Mouse (Mus musculus): ENCODE results near the gene Slc17a7. TPM values are rescaled to one million over a fixed set of nuclear protein-coding genes. Genes with fewer than 3 reads are reported as not detected.

The Slc17a7 gene
- polyA plus RNA-seq, 1 experiment from 2014 or later = 1.2 TPM

DNA sequence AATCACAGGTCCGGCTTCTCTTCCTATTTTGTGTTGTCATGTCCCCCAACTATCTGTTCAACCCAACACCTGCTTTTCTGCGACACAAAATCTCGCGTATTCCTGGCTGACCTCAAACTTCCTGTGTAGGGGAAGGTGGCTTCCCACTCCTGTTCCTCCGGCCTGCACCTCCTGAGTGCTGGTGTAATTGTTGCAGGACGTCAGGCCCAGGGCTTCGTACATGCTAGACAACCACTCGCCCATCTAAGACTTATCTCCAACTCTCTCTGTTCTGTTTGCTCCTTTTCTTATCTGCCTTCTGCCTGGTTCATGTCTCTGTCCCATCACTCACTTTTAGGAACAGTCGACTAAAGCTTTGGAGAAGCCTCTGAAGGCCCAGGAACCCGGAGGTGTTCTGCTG, 47.3 kb downstream of the Slc17a7 start:
- no peak for DNase-seq (ENCODE audit: extremely low spot score, low spot score)
- Histone ChIP-seq H3K27ac (no peak overlapping the region), H3K4me1 (peaks cover 26% of the 10 kb centered on the region), H3K9me3 (no peaks in the 10 kb centered on the region), H3K4me3 (no peak overlapping the region), H3K36me3 (replicated peaks) (no peaks in the 10 kb centered on the region), H3K27me3 (ENCODE audit: poor library complexity, severe bottlenecking) (peaks cover 57% of the 10 kb centered on the region)
- 80% methylated on average over 10 of the region's 10 CpGs for WGBS

DNA sequence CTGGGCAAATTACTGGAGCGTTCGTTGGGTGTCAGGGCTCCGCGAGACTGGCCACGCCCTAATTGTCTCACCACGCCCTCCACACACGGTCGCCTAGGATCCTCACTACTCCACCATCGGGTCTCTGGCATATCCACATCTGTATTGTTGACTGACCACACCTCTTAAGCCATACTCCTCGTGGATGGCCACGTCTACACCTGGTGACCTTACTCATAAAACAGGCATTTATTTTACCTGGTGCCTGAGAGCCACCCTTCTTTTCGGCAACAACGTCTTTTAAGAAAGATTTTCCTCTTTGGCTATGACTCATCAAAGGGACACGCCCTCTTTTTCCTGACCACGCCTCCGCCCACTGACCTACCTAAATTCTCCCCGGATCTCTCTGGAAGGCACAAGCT, 48.1 kb downstream of the Slc17a7 start, which contains the start of gene Dkkl1:
Dkkl1 (minus strand) TSS at position 297 of the 401 bp plus-strand sequence.
- no peak for DNase-seq (ENCODE audit: extremely low spot score, low spot score)

DNA sequence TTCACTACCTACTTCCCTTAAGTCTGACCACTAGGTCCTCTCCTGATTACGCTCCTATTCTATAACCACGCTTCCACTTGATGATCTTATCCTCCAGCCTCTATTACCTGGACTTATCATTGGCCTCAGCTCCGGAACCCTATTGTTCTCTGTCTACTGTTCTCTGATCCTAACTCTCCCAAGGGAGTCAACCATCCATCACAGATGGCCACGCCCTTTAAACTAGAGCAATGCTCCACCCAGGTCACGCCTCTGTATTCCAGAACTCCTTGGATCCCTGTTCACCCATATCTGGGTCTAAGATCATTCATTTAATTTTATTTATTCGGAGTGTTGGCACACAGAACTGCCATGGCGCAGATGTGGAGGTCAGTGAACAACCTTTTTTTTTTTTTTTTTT, 48.6 kb downstream of the Slc17a7 start:
- Histone ChIP-seq H3K9me3 (no peaks in the 10 kb centered on the region), H3K36me3 (replicated peaks) (peaks cover 6% of the 10 kb centered on the region), H3K27ac (no peak overlapping the region), H3K4me3 (no peak overlapping the region), H3K27me3 (ENCODE audit: poor library complexity, severe bottlenecking) (peaks cover 55% of the 10 kb centered on the region), H3K4me1 (peaks cover 36% of the 10 kb centered on the region)
- 79% methylated on average over 7 of the region's 7 CpGs for WGBS
- no peak for DNase-seq (ENCODE audit: extremely low spot score, low spot score)

More for the DNA sequence above, 48.1 kb downstream of the Slc17a7 start, which contains the start of gene Dkkl1:
- 7% methylated on average over 17 of the region's 17 CpGs for WGBS
- Histone ChIP-seq H3K36me3 (replicated peaks) (peaks cover under 1% of the 10 kb centered on the region), H3K4me1 (peaks cover 31% of the 10 kb centered on the region), H3K4me3 (peak within 1 kb of the TSS; percentile 21), H3K9me3 (no peaks in the 10 kb centered on the region), H3K27ac (no peak within 1 kb of the TSS), H3K27me3 (ENCODE audit: poor library complexity, severe bottlenecking) (peaks cover 55% of the 10 kb centered on the region)

DNA sequence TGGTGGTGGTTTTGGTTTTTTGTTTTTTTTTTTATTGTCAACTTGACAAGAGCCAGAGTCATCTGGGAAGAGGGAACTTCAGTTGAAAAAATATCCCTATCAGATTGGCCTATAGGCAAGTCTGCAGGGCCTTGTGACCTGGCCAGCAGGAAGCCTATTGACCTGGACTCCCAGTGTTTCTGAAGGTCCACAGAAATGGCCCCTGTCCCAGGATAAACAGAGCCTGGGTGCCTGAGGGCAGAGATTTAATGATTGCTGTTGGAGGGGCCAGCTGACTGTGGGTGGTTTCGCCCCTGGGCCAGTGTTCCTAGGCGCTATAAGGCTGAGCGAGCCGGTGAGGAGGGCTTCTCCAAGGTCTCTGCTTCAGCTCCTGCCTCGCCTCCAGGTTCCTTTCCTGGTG, 50.0 kb downstream of the Slc17a7 start:
- peaks cover 51% of the 10 kb centered on the region for H3K27me3 ChIP-seq (ENCODE audit: poor library complexity, severe bottlenecking)
- DNase-seq (ENCODE audit: extremely low spot score, low spot score) = no peak
- peaks cover 50% of the 10 kb centered on the region for H3K4me1 ChIP-seq

DNA sequence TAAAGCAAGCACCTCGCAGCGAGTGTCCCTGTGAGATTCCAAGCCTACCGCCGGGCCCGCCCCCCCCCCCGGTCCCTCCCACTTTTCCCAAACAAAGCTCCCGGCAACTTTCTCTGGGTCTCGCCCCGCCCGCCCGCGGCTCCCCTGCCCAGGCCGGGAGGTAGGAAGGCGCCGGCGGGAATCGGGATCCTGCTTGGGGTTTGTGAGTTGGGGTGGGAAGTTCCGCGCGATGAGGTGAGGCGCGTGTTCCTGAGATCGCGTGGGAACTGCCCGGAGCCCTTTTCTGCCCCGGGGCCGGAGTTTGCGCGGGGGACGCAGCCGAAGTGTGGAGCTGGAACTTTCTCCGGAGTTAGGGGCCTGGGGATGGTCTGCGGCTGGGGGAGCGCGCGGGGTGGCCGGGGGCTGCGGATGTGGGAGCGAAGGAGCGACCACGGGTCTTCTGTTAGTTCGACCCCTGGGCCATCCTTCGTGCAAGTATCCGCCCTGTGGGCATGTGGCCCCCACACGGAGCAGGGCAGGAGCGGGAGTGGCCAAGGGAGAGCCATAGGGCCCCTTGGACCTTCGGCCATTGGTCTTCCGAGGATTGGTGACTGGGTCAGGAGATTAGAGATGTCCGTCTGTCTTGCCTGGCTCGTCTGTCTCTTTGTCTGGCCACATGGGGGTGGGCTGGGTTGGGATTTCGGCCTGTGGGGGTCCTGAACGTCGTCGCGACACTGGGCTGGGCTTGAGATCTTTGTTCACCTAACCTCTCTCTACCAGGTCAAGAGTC, 52.1 kb downstream of the Slc17a7 start, which contains the start of gene Tead2:
Tead2 (plus strand) TSS at position 81 of the 769 bp plus-strand sequence.
- 1% methylated on average over 52 of the region's 55 CpGs for WGBS
- H3K36me3 ChIP-seq (replicated peaks) = peaks cover 41% of the 10 kb centered on the region
- DNase-seq (ENCODE audit: extremely low spot score, low spot score) = peak; percentile 83
- peak within 1 kb of the TSS; percentile 100 for H3K27ac ChIP-seq
- H3K27me3 ChIP-seq (ENCODE audit: poor library complexity, severe bottlenecking) = peaks cover 30% of the 10 kb centered on the region
- peak within 1 kb of the TSS; percentile 87 for H3K4me3 ChIP-seq
- H3K4me1 ChIP-seq = peaks cover 67% of the 10 kb centered on the region
- H3K9me3 ChIP-seq = no peaks in the 10 kb centered on the region; the same call in 1 of the 2 replicates

More for the DNA sequence above, 50.0 kb downstream of the Slc17a7 start:
- H3K27ac ChIP-seq = no peak overlapping the region
- no peak overlapping the region for H3K4me3 ChIP-seq
- WGBS = 60% methylated on average over 5 of the region's 5 CpGs
- H3K9me3 ChIP-seq = no peaks in the 10 kb centered on the region
- H3K36me3 ChIP-seq (replicated peaks) = peaks cover 19% of the 10 kb centered on the region

DNA sequence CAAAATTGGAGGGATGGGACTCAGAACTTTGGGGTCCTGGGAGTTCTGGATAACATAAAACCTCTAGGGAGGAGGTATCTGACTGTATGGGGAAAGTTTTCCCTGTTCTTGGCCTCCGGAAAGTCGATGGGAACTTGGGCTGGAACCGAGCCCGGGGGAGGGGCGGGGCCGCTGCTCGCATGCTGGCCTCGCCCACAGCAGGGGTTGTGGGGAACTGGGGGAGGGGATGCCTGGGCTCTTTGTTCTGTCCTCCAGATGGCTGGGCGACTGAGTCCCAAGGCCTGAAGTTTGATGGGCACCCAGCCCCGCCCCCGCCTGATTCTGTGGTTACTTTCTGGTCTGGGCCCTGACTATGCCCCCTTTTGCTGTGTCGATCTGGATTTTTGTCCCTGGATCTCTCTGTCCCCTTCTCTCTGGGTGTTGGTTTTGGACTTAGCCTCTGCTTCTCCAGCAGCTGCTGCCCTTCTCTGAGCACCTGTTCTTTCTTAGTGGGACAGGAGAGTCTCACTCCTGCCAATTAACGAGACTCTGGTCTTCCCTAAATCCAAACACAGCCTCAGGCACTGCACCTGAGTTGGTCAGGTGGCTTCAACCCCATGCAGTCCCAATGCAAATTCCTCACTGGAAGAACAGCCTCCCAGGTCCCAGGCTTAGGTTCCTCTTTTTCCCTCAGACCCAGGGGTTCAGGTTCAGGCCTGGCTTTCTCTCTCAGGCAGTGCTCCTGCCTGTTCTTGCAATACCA, 52.9 kb downstream of the Slc17a7 start:
- under 1% methylated on average over 13 of the region's 13 CpGs for WGBS
- peak; percentile 92 for DNase-seq (ENCODE audit: extremely low spot score, low spot score)

DNA sequence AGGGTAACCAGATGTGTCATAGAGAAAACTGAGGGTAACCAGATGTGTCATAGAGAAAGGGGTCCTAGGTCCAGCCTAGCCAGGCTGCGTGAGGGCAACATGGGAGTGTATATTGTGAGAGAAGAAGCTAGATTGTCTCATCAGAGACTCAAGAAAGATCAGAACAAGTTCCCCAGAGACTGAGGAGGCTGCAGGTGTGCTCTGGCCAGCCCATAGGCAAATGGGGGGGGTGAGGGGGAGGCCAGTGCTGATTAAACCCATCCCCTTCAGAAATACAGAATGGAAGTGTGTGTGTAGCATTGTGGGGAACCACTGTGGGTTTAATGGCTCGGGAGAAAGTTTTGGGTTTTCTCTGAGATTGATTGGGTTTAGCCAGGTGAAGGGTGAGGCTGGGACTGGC, 57.9 kb downstream of the Slc17a7 start:
- Histone ChIP-seq H3K27me3 (ENCODE audit: poor library complexity, severe bottlenecking) (no peaks in the 10 kb centered on the region), H3K36me3 (replicated peaks) (peaks cover 99% of the 10 kb centered on the region), H3K9me3 (no peaks in the 10 kb centered on the region; the same call in 1 of the 2 replicates), H3K4me3 (no peak overlapping the region), H3K27ac (no peak overlapping the region), H3K4me1 (peaks cover 44% of the 10 kb centered on the region)
- DNase-seq (ENCODE audit: extremely low spot score, low spot score) = no peak
- 91% methylated on average over 2 of the region's 2 CpGs for WGBS

More for the DNA sequence above, 52.9 kb downstream of the Slc17a7 start:
- Histone ChIP-seq H3K4me3 (peak overlapping the region; percentile 87), H3K36me3 (replicated peaks) (peaks cover 48% of the 10 kb centered on the region), H3K9me3 (no peaks in the 10 kb centered on the region; the same call in 1 of the 2 replicates), H3K27ac (peak overlapping the region; percentile 100), H3K27me3 (ENCODE audit: poor library complexity, severe bottlenecking) (peaks cover 22% of the 10 kb centered on the region), H3K4me1 (peaks cover 69% of the 10 kb centered on the region)

DNA sequence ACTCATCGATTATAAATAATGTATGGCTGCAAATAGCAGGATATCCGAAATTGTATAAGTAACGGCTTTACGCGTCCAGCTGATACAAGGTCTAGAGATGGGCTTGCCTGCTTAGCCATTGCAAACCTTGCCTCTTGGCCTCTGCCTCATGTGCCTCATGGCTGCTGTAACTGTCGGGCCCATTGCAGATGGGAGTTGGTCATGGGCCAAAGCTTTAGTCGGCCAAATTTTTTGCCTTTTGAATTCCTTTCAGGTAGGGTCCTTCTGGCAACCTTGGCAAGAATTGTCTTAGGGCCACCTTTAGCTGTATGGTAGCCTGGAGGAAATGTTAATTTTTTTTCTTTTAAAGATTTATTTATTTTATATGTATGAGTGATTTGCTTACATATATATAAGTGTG, 61.1 kb downstream of the Slc17a7 start:
- H3K4me1 ChIP-seq = peaks cover 13% of the 10 kb centered on the region
- WGBS = 90% methylated on average over 7 of the region's 7 CpGs
- no peak overlapping the region for H3K27ac ChIP-seq
- no peaks in the 10 kb centered on the region; the same call in 1 of the 2 replicates for H3K9me3 ChIP-seq
- no peaks in the 10 kb centered on the region for H3K27me3 ChIP-seq (ENCODE audit: poor library complexity, severe bottlenecking)
- H3K36me3 ChIP-seq (replicated peaks) = peaks cover 100% of the 10 kb centered on the region
- no peak overlapping the region for H3K4me3 ChIP-seq
- DNase-seq (ENCODE audit: extremely low spot score, low spot score) = no peak

MicroRNAs within 50 kb of the gene (microRNA counts, 519-probe panel; counts per million panel counts)
- microRNA mmu-miR-150 = 341 counts per million, percentile 65 among the panel's probes with 10 or more counts

Small RNA genes within 50 kb of the gene (microRNA-seq; reads per million reads assigned to microRNA genes)
- gene Mir150 (2.7 reads per million), gene Mir5121 (34.1 reads per million, percentile 37 among the genes with 10 or more reads in this experiment), gene Mir7055 (not detected)

Other genes starting within 250 kb of the Slc17a7 start
- gene Ap2a1, start 234.5 kb upstream of the Slc17a7 start, polyA plus RNA-seq (2016; fragmentation: Nextera tagmentation; extraction: Ambion mirVana) = 69.1 and 69.5 TPM in 2 replicates
- gene Tsks, start 220.7 kb upstream of the Slc17a7 start, polyA plus RNA-seq (2016; fragmentation: Nextera tagmentation; extraction: Ambion mirVana) = 0.47 TPM in 1 of 2 replicates, not detected in the other
- 19.4 and 20.8 TPM in 2 replicates for gene Cpt1c, start 189.1 kb upstream of the Slc17a7 start, polyA plus RNA-seq (2016; fragmentation: Nextera tagmentation; extraction: Ambion mirVana)
- 909 and 984 TPM in 2 replicates for gene Prmt1, start 177.4 kb upstream of the Slc17a7 start, polyA plus RNA-seq (2016; fragmentation: Nextera tagmentation; extraction: Ambion mirVana)
- gene Irf3, start 166.3 kb upstream of the Slc17a7 start, polyA plus RNA-seq (2016; fragmentation: Nextera tagmentation; extraction: Ambion mirVana) = 70.5 and 76.0 TPM in 2 replicates
- gene Bcl2l12, start 165.2 kb upstream of the Slc17a7 start, polyA plus RNA-seq (2016; fragmentation: Nextera tagmentation; extraction: Ambion mirVana) = 80.7 and 83.9 TPM in 2 replicates
- 39.9 and 41.0 TPM in 2 replicates for gene Scaf1, start 147.6 kb upstream of the Slc17a7 start, polyA plus RNA-seq (2016; fragmentation: Nextera tagmentation; extraction: Ambion mirVana)
- gene Rras, start 146.0 kb upstream of the Slc17a7 start, polyA plus RNA-seq (2016; fragmentation: Nextera tagmentation; extraction: Ambion mirVana) = 15.0 and 16.8 TPM in 2 replicates
- gene Prr12, start 111.1 kb upstream of the Slc17a7 start, polyA plus RNA-seq (2016; fragmentation: Nextera tagmentation; extraction: Ambion mirVana) = 11.9 and 12.7 TPM in 2 replicates
- gene Nosip, start 101.5 kb upstream of the Slc17a7 start, polyA plus RNA-seq (2016; fragmentation: Nextera tagmentation; extraction: Ambion mirVana) = 61.2 and 67.6 TPM in 2 replicates
- gene Prrg2, start 101.3 kb upstream of the Slc17a7 start, polyA plus RNA-seq (2016; fragmentation: Nextera tagmentation; extraction: Ambion mirVana) = 16.5 and 17.7 TPM in 2 replicates
- gene Rcn3, start 71.7 kb upstream of the Slc17a7 start, polyA plus RNA-seq (2016; fragmentation: Nextera tagmentation; extraction: Ambion mirVana) = 101 and 113 TPM in 2 replicates
- gene Fcgrt, start 60.1 kb upstream of the Slc17a7 start, polyA plus RNA-seq (2016; fragmentation: Nextera tagmentation; extraction: Ambion mirVana) = 5.5 and 5.9 TPM in 2 replicates
- gene Rps11, start 39.5 kb upstream of the Slc17a7 start, polyA plus RNA-seq (2016; fragmentation: Nextera tagmentation; extraction: Ambion mirVana) = 1,843 and 1,853 TPM in 2 replicates
- gene Rpl13a, start 35.2 kb upstream of the Slc17a7 start, polyA plus RNA-seq (2016; fragmentation: Nextera tagmentation; extraction: Ambion mirVana) = 1,219 and 1,234 TPM in 2 replicates
- gene Gm45713, start 27.7 kb upstream of the Slc17a7 start, polyA plus RNA-seq (2016; fragmentation: Nextera tagmentation; extraction: Ambion mirVana) = 0.11 and 0.27 TPM in 2 replicates
- 1.1 and 1.4 TPM in 2 replicates for gene Flt3l, start 27.5 kb upstream of the Slc17a7 start, polyA plus RNA-seq (2016; fragmentation: Nextera tagmentation; extraction: Ambion mirVana)
- 98.5 and 99.6 TPM in 2 replicates for gene Pih1d1, start 9.6 kb upstream of the Slc17a7 start, polyA plus RNA-seq (2016; fragmentation: Nextera tagmentation; extraction: Ambion mirVana)
- 53.0 and 55.1 TPM in 2 replicates for gene Aldh16a1, start 9.4 kb upstream of the Slc17a7 start, polyA plus RNA-seq (2016; fragmentation: Nextera tagmentation; extraction: Ambion mirVana)
- 0.15 TPM in 1 of 2 replicates, not detected in the other for gene Gfy, start 15.6 kb downstream of the Slc17a7 start, polyA plus RNA-seq (2016; fragmentation: Nextera tagmentation; extraction: Ambion mirVana)
- gene Pth2, start 17.0 kb downstream of the Slc17a7 start, polyA plus RNA-seq (2016; fragmentation: Nextera tagmentation; extraction: Ambion mirVana) = 0.33 TPM in 1 of 2 replicates, not detected in the other
- 0.57 and 0.66 TPM in 2 replicates for gene Ccdc155, start 40.9 kb downstream of the Slc17a7 start, polyA plus RNA-seq (2016; fragmentation: Nextera tagmentation; extraction: Ambion mirVana)
- 1.0 TPM in 2 replicates for gene Dkkl1, start 48.2 kb downstream of the Slc17a7 start, polyA plus RNA-seq (2016; fragmentation: Nextera tagmentation; extraction: Ambion mirVana)
- gene Tead2, start 51.8 kb downstream of the Slc17a7 start, polyA plus RNA-seq (2016; fragmentation: Nextera tagmentation; extraction: Ambion mirVana) = 337 and 380 TPM in 2 replicates
- gene Cd37, start 75.2 kb downstream of the Slc17a7 start, polyA plus RNA-seq (2016; fragmentation: Nextera tagmentation; extraction: Ambion mirVana) = 1.1 TPM in 2 replicates
- gene Slc6a16, start 77.1 kb downstream of the Slc17a7 start, polyA plus RNA-seq (2016; fragmentation: Nextera tagmentation; extraction: Ambion mirVana) = not detected in 2 replicates
- not detected in 2 replicates for gene Slc6a21, start 113.6 kb downstream of the Slc17a7 start, polyA plus RNA-seq (2016; fragmentation: Nextera tagmentation; extraction: Ambion mirVana)
- gene Trpm4, start 169.8 kb downstream of the Slc17a7 start, polyA plus RNA-seq (2016; fragmentation: Nextera tagmentation; extraction: Ambion mirVana) = 8.3 and 8.9 TPM in 2 replicates
- 0.31 and 0.42 TPM in 2 replicates for gene Hrc, start 171.3 kb downstream of the Slc17a7 start, polyA plus RNA-seq (2016; fragmentation: Nextera tagmentation; extraction: Ambion mirVana)
- 6.0 and 8.9 TPM in 2 replicates for gene Ppfia3, start 203.1 kb downstream of the Slc17a7 start, polyA plus RNA-seq (2016; fragmentation: Nextera tagmentation; extraction: Ambion mirVana)
- 0.47 and 0.81 TPM in 2 replicates for gene Lin7b, start 206.6 kb downstream of the Slc17a7 start, polyA plus RNA-seq (2016; fragmentation: Nextera tagmentation; extraction: Ambion mirVana)
- gene Snrnp70, start 231.8 kb downstream of the Slc17a7 start, polyA plus RNA-seq (2016; fragmentation: Nextera tagmentation; extraction: Ambion mirVana) = 295 TPM in 2 replicates
- not detected in 2 replicates for gene Kcna7, start 241.7 kb downstream of the Slc17a7 start, polyA plus RNA-seq (2016; fragmentation: Nextera tagmentation; extraction: Ambion mirVana)
- 0.46 and 0.87 TPM in 2 replicates for gene Ntf5, start 249.7 kb downstream of the Slc17a7 start, polyA plus RNA-seq (2016; fragmentation: Nextera tagmentation; extraction: Ambion mirVana)